Mouse (Mus musculus): Measurements from ENCODE around the gene Mpzl3. TPM values are rescaled to one million over a fixed set of nuclear protein-coding genes. Genes with fewer than 3 reads are reported as not detected.

The Mpzl3 gene
- 1.3 and 1.9 TPM in 2 replicates for polyA plus RNA-seq (2015; fragmentation: Nextera tagmentation; extraction: Ambion mirVana)

DNA sequence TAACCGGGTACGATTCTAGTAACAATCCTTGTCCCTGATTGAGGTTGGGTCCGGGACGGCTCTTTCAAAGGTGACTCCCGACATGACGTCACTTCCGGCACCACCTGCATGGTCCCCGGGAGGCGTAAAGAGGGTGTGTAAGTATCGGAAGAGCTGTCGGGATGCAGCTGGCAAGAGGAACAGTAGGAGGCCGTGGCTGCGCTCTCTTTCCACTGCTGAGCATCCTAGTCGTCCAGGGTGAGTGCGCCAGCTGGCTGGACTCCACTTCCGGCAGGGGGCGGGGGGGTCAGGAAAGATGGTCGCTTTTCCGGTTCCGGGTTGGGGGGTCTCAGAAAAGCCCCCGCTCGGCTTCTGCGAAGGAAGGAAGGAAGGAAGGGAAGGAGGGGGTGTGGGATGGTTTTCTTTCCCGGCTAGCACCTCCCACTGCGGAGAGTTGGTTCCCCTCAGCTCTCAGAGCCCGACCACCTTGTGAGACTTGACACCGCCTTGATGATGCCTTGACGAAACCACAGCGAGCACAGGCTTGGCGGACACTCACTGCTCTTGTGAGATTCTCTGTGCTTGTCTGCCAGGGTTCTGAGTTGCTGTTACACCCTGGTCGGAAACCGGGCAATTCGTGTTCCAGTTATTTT lies at the start of gene Mpzl3:
Mpzl3 (plus strand) TSS at position 105 of the 632 bp plus-strand sequence.
- Histone ChIP-seq H3K4me2 (peak within 1 kb of the TSS; percentile 70), H3K9me3 (replicated peaks) (no peaks in the 10 kb centered on the region), H3K27me3 (peaks cover 51% of the 10 kb centered on the region), H3K4me1 (no peaks in the 10 kb centered on the region; the same call in 1 of the 2 replicates), H3K27ac (peak within 1 kb of the TSS; percentile 96), H3K36me3 (ENCODE audit: poor library complexity, severe bottlenecking) (no peaks in the 10 kb centered on the region), H3K4me3 (peak within 1 kb of the TSS; percentile 53), H3K9ac (peak within 1 kb of the TSS; percentile 64)
- under 1% methylated on average over 33 of the region's 33 CpGs for WGBS
- peak; percentile 97 for ATAC-seq

DNA sequence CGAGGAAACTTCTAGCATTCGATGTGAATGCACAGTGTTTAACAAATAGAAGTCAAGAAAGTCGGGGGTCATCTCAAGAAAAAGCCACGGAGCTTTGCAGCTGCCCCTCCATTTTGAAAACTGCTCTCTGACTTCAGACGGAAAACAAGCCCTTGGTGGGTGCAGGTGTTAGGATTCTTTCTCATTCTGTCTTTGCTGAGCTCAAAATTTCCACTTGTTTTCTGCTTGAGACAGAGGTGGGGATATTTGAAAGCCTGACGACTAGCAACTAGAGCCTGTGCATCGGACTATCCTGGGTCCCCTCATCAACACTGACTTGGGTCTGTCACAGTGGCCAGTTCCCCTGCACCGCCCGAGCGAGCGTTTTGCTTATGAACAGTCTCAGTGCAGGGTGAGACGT lies 47.6 kb upstream of the Mpzl3 start:
- Histone ChIP-seq H3K4me1 (no peaks in the 10 kb centered on the region), H3K4me2 (no peak overlapping the region), H3K27me3 (peaks cover 3% of the 10 kb centered on the region; the same call in 1 of the 2 replicates), H3K4me3 (no peak overlapping the region), H3K9ac (no peak overlapping the region), H3K27ac (no peak overlapping the region), H3K9me3 (replicated peaks) (no peaks in the 10 kb centered on the region), H3K36me3 (ENCODE audit: poor library complexity, severe bottlenecking) (no peaks in the 10 kb centered on the region)
- 80% methylated on average over 12 of the region's 12 CpGs for WGBS
- no peak for ATAC-seq

DNA sequence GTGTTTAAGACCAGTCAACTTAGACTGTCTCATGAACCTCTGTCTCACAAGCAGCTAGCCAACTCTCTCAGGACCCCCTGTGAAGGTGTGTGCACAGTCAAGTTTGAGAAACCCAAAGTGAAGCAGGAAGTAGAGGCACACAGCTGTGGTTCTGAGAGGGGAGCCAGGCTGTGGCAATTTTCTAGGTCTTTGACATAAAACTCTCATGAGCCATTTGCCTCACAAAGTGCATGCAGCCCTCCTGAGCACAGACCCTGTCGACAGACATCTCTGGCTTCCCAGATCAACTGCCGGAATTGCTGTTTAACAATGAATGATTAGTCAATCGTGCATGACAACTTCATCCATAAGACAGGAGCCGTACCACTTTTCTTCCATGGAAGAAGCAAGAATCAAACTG lies 46.6 kb upstream of the Mpzl3 start:
- ATAC-seq: no peak

DNA sequence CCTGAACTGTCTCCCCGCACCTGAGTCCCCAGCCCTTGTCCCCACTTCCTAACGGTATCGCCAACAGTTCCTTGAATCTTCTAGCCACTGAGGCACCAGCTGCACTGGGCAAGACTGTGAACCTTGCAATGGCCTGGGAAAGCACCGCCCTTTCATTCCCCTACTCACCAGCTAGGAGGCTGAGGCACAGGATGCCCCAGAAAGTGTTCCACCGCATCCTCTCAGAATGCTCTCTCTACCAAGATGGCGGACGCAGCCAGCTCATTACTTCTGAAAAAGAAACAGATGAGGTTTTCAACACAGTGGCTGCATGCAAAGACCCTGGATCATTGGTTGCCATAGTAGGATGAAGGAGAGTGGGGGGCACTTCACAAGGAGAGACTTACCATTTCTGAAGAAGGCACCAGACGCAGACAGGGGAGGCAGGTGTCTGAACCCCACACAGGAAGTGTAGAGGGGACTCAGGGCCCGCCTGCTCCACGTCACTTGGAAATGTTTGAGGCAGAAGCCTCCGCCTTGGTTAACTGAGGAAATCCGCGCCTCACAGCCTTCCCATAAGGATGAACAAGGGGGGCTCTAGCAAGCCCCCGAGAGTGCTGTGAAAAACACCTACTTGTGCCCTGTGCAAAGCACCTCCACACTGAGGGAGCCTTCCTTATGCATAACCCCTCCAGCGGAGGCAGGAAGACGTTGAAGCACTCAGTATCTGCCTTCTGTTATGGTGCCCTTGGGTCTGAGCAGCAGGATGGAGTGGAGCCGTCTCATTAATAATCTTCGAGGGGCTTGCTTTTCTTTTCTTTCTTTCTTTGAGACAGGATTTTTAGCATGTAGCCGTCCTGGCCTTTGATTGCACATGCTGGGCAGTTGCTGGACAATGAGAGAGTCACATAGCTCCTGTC lies 45.6 kb upstream of the Mpzl3 start, which contains the start of gene Cd3e:
Cd3e (minus strand) TSS at position 448 of the 899 bp plus-strand sequence.
- ATAC-seq: no peak
- H3K4me1 ChIP-seq: no peaks in the 10 kb centered on the region
- H3K9me3 ChIP-seq (replicated peaks): no peaks in the 10 kb centered on the region
- H3K36me3 ChIP-seq (ENCODE audit: poor library complexity, severe bottlenecking): no peaks in the 10 kb centered on the region
- H3K4me3 ChIP-seq: no peak within 1 kb of the TSS
- WGBS: 83% methylated on average over 19 of the region's 19 CpGs
- H3K4me2 ChIP-seq: no peak within 1 kb of the TSS
- H3K27me3 ChIP-seq: peaks cover 3% of the 10 kb centered on the region; the same call in 1 of the 2 replicates
- H3K27ac ChIP-seq: no peak within 1 kb of the TSS
- H3K9ac ChIP-seq: no peak within 1 kb of the TSS

More for the DNA sequence above, 46.6 kb upstream of the Mpzl3 start:
- no peaks in the 10 kb centered on the region for H3K4me1 ChIP-seq
- H3K9ac ChIP-seq: no peak overlapping the region
- 86% methylated on average over 4 of the region's 4 CpGs for WGBS
- H3K27me3 ChIP-seq: peaks cover 3% of the 10 kb centered on the region; the same call in 1 of the 2 replicates
- no peak overlapping the region for H3K4me3 ChIP-seq
- H3K27ac ChIP-seq: no peak overlapping the region
- H3K9me3 ChIP-seq (replicated peaks): no peaks in the 10 kb centered on the region
- no peaks in the 10 kb centered on the region for H3K36me3 ChIP-seq (ENCODE audit: poor library complexity, severe bottlenecking)
- H3K4me2 ChIP-seq: no peak overlapping the region

DNA sequence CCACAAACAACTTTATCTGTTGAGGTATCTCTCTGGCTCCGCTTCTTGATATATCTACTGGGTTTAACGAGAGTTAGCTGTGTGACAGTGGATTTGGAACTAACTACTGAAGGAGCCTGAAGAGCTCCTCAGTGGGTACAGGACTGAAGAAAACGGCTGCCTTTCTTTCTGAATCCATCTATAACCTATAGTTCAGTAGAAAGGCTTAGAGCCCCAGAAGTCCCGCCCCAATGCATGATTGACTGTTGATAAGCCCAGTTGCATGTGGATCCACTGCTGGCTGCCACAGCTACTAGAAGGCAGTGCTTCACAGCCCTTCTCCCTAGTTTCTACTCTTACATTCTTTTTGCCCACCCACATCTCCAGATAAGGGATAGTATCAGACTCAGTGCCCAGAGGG lies 44.5 kb upstream of the Mpzl3 start:
- 80% methylated on average over 4 of the region's 4 CpGs for WGBS
- Histone ChIP-seq H3K4me1 (no peaks in the 10 kb centered on the region), H3K9ac (no peak overlapping the region), H3K9me3 (replicated peaks) (no peaks in the 10 kb centered on the region), H3K4me2 (no peak overlapping the region), H3K27me3 (peaks cover 3% of the 10 kb centered on the region; the same call in 1 of the 2 replicates), H3K4me3 (no peak overlapping the region), H3K27ac (no peak overlapping the region), H3K36me3 (ENCODE audit: poor library complexity, severe bottlenecking) (no peaks in the 10 kb centered on the region)
- ATAC-seq: no peak

DNA sequence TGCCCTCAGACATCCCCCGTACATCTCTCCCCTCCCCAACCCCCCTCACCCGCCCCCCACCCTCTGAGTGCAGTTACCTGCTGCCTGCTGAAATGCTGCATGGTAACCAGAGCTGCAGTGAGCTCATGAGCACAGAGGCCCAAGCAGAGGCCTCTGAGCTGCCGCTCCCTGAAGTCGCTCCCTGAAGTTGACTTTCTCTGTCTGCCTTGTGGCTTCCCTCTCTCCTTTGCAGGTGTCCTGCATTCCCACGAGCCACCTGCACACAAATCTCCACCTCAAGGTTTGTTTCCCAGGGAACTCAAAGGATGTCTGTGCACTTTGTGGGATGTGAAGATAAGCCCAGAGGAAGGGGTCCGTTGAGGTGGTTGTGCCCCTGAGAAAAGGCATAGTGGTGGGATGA lies 43.7 kb upstream of the Mpzl3 start:
- Histone ChIP-seq H3K4me3 (no peak overlapping the region), H3K27ac (no peak overlapping the region), H3K36me3 (ENCODE audit: poor library complexity, severe bottlenecking) (no peaks in the 10 kb centered on the region), H3K27me3 (peaks cover 3% of the 10 kb centered on the region; the same call in 1 of the 2 replicates), H3K9ac (no peak overlapping the region), H3K9me3 (replicated peaks) (no peaks in the 10 kb centered on the region), H3K4me2 (no peak overlapping the region), H3K4me1 (no peaks in the 10 kb centered on the region)
- WGBS: 51% methylated on average over 6 of the region's 6 CpGs
- ATAC-seq: no peak

DNA sequence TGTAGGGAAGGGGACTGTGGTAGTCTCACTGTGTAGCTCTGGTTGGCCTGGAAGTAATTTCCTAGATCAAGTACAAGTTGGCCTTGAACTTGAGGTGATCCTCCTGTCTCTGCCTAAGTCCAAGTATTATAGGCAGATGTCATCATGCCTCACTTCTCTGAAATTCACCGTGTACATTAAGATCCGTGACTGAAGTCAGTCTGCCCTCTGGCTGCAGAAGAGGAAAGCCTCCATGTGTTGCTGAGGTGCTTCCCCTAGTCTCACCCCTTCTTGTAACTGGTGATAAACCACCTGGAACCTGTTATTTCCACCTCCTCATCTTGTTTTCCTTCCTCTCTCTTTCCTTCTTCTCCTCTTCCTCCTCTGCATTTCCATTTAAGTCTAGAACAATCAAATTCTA lies 40.1 kb upstream of the Mpzl3 start:
- Histone ChIP-seq H3K4me1 (no peaks in the 10 kb centered on the region), H3K36me3 (ENCODE audit: poor library complexity, severe bottlenecking) (no peaks in the 10 kb centered on the region), H3K9ac (no peak overlapping the region), H3K4me2 (no peak overlapping the region), H3K4me3 (no peak overlapping the region), H3K9me3 (replicated peaks) (no peaks in the 10 kb centered on the region), H3K27me3 (peaks cover 3% of the 10 kb centered on the region; the same call in 1 of the 2 replicates), H3K27ac (no peak overlapping the region)
- no peak for ATAC-seq
- WGBS: 46% methylated on average over 2 of the region's 2 CpGs

DNA sequence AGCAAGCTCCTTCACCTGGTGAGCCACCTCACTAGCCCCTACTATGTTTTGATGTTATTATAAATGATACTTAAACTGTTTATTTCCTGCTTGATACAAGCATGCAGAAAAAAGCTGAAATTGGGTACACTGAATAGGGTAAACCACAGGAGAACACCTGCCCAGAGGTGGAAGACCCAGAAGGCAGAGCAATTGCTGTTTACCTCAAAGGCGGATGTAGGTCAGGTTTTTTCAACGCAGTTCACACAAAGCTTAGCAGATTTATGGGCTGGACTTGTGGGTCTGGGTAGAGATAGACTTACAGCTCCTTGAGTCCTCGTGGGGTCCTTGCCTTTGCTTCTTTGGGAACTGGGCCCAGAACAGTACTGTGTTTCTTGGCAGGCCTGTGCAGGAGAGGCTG lies 39.1 kb upstream of the Mpzl3 start:
- Histone ChIP-seq H3K4me3 (no peak overlapping the region), H3K9me3 (replicated peaks) (no peaks in the 10 kb centered on the region), H3K27me3 (peaks cover 3% of the 10 kb centered on the region; the same call in 1 of the 2 replicates), H3K9ac (no peak overlapping the region), H3K4me2 (no peak overlapping the region), H3K27ac (no peak overlapping the region), H3K36me3 (ENCODE audit: poor library complexity, severe bottlenecking) (no peaks in the 10 kb centered on the region), H3K4me1 (no peaks in the 10 kb centered on the region)
- no peak for ATAC-seq
- WGBS: 76% methylated on average over 3 of the region's 3 CpGs

DNA sequence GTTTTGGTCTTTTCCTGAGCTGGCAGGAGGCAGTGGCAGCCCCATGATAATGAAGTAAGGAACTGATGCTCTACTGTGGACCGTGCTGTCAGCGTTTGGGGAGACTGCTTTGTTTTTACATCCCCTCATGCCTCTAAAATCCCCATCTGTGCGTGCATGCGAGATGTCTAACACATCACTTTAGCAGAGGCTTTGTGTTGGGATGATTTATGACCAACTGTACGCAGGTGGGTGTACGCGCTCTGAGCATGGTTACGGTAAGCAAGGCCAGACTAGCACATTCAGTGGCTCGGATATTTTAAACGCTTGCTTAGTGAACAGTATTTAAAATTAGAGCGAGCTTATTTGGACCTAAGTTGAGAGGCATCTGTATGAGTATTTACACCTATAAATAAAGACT lies 37.0 kb upstream of the Mpzl3 start:
- Histone ChIP-seq H3K4me3 (no peak overlapping the region), H3K9ac (no peak overlapping the region), H3K4me2 (no peak overlapping the region), H3K36me3 (ENCODE audit: poor library complexity, severe bottlenecking) (no peaks in the 10 kb centered on the region), H3K9me3 (replicated peaks) (no peaks in the 10 kb centered on the region), H3K4me1 (no peaks in the 10 kb centered on the region), H3K27me3 (no peaks in the 10 kb centered on the region), H3K27ac (no peak overlapping the region)
- WGBS: 90% methylated on average over 11 of the region's 11 CpGs
- no peak for ATAC-seq

DNA sequence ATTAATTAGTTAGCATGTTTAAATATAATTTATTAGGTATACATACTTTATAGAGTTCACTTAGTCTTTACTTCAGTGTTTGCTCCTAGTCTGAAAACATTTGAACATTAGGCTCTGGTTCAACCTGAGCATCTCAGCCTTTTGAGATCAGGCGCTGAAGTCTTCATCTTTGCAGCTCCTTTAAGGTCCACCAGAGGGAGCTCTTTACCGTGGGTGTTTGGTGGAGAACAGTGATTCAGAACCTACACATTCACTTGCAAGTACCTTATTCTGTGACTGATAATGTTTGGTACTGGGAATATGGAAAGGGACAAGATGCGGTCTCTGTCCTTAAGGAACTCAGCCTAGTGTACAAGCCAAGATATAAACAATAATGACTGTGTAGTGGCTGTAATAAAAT lies 32.2 kb upstream of the Mpzl3 start:
- Histone ChIP-seq H3K27me3 (peaks cover 14% of the 10 kb centered on the region), H3K9me3 (replicated peaks) (no peaks in the 10 kb centered on the region), H3K9ac (no peak overlapping the region), H3K4me2 (no peak overlapping the region), H3K4me1 (no peaks in the 10 kb centered on the region), H3K27ac (no peak overlapping the region), H3K4me3 (no peak overlapping the region), H3K36me3 (ENCODE audit: poor library complexity, severe bottlenecking) (no peaks in the 10 kb centered on the region)
- ATAC-seq: no peak
- WGBS: 11% methylated on average over 3 of the region's 3 CpGs

DNA sequence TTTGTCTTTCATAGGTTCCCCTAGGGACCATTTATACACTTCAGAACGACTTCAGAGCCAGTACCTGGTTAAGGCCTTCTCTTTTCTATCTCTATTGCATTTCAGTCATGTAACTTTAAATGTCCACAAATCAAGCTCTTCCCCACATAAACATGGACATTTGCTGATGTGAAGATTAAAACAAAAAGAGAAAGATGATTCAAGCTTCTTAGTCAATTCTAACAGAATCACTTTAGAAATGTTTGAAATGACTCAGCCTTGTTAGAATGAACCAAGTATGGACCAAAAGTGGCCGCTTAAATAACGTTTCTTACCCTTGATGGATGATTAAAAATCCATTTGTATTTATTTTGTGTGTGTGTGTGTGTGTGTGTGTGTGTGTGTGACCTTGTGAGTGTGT lies 31.3 kb upstream of the Mpzl3 start:
- Histone ChIP-seq H3K27ac (no peak overlapping the region), H3K9me3 (replicated peaks) (no peaks in the 10 kb centered on the region), H3K4me1 (no peaks in the 10 kb centered on the region), H3K4me3 (no peak overlapping the region), H3K9ac (no peak overlapping the region), H3K36me3 (ENCODE audit: poor library complexity, severe bottlenecking) (no peaks in the 10 kb centered on the region), H3K4me2 (no peak overlapping the region), H3K27me3 (peaks cover 14% of the 10 kb centered on the region)
- WGBS: 60% methylated on average over 3 of the region's 3 CpGs
- ATAC-seq: no peak

DNA sequence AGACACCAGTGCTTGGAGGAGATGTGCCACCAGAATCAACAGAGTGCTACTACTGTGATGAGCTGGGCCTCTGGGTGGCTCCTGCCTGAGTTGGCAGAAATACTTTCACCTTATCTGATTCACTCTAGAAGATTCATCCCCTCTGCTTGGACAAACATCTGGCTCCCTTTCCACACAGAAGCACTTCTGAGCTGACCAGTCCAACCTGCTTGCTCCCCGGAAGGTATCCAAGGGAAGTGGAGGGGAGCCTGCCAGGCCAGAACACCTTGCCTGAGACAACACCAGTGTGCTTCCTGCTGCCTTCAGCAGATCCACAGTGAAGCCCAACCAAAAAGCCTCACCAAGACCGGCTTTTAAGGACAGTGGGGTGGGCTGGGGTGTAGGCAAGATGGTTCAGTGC lies 30.8 kb upstream of the Mpzl3 start:
- no peaks in the 10 kb centered on the region for H3K4me1 ChIP-seq
- 82% methylated on average over 2 of the region's 2 CpGs for WGBS
- H3K4me2 ChIP-seq: no peak overlapping the region
- no peak for ATAC-seq
- no peak overlapping the region for H3K4me3 ChIP-seq
- H3K9ac ChIP-seq: 0 out of 2 replicates have a peak overlapping the region, but pooled peaks have one; percentile 12
- H3K27me3 ChIP-seq: peaks cover 20% of the 10 kb centered on the region
- no peaks in the 10 kb centered on the region for H3K9me3 ChIP-seq (replicated peaks)
- no peak overlapping the region for H3K27ac ChIP-seq
- H3K36me3 ChIP-seq (ENCODE audit: poor library complexity, severe bottlenecking): no peaks in the 10 kb centered on the region
